Mouse (Mus musculus) thymus, adult 18-20 months (tissue): ENCODE measurements around the gene Rala.
"Not testable (repeated sequence)": the region's sequence is repeated elsewhere in the genome, so short reads cannot be mapped to it uniquely, and the experiment has no call there.

Source experiments
- DNase-seq, 2 experiments: peaks; one replicate each; pipeline ENCODE4 v3.0.0; 2022; ENCODE audit warnings: mixed read lengths in 2 of 2

Gene Rala

GRCm38 (mm10) chr13:17944078-17944917, at the start of gene Rala:
Gene Rala (minus strand): TSS chr13:17944239.
- peak; percentile 86 to 87 for DNase-seq

- DNase-seq, result no peak
These were observed 49.4 kb upstream of the Rala start for GRCm38 (mm10) chr13:17993515-17993847.

GRCm38 (mm10) chr13:17992697-17993514, 48.9 kb upstream of the Rala start, which contains the start of gene Yae1d1:
Gene Yae1d1 (minus strand): TSS chr13:17993349.
- DNase-seq, result peak; percentile 78

GRCm38 (mm10) chr13:17992009-17992408, 48.0 kb upstream of the Rala start:
- DNase-seq, result no peak

- DNase-seq, result no peak
These were observed 39.2 kb upstream of the Rala start for GRCm38 (mm10) chr13:17983194-17983593.

GRCm38 (mm10) chr13:17982634-17983033, 38.6 kb upstream of the Rala start:
- DNase-seq, result no peak

- no peak for DNase-seq
These were observed 33.1 kb upstream of the Rala start for GRCm38 (mm10) chr13:17976854-17977739.

GRCm38 (mm10) chr13:17975891-17976290, 31.9 kb upstream of the Rala start:
- no peak for DNase-seq

- DNase-seq, result no peak
These were observed 31.4 kb upstream of the Rala start for GRCm38 (mm10) chr13:17975457-17975856.

- no peak for DNase-seq
These were observed 30.7 kb upstream of the Rala start for GRCm38 (mm10) chr13:17974734-17975133.

- no peak for DNase-seq
These were observed 16.6 kb upstream of the Rala start for GRCm38 (mm10) chr13:17960613-17961012.

- no peak for DNase-seq
These were observed 10.2 kb upstream of the Rala start for GRCm38 (mm10) chr13:17954282-17954681.

GRCm38 (mm10) chr13:17950581-17950980, 6.5 kb upstream of the Rala start:
- DNase-seq, result not testable (repeated sequence)

GRCm38 (mm10) chr13:17949555-17949954, 5.5 kb upstream of the Rala start:
- DNase-seq, result no peak

GRCm38 (mm10) chr13:17943306-17944077, 547 bp downstream of the Rala start:
- DNase-seq, result peak; percentile 6 to 17

- no peak for DNase-seq
These were observed 1.7 kb downstream of the Rala start for GRCm38 (mm10) chr13:17942338-17942737.

GRCm38 (mm10) chr13:17907309-17907708, 36.7 kb downstream of the Rala start:
- no peak for DNase-seq

- no peak for DNase-seq
These were observed 42.6 kb downstream of the Rala start for GRCm38 (mm10) chr13:17901474-17901873.

GRCm38 (mm10) chr13:17900641-17901040, 43.4 kb downstream of the Rala start:
- DNase-seq, result no peak

- no peak for DNase-seq
These were observed 47.0 kb downstream of the Rala start for GRCm38 (mm10) chr13:17897040-17897439.

GRCm38 (mm10) chr13:17891545-17891944, 52.5 kb downstream of the Rala start:
- DNase-seq, result no peak

GRCm38 (mm10) chr13:17884211-17884610, 59.8 kb downstream of the Rala start:
- DNase-seq, result no peak
